Mouse (Mus musculus) heart, postnatal 0 days (tissue): Measurements from ENCODE around the gene Exoc6.

Experiments
- CTCF ChIP-seq: IDR thresholded peaks from 2 replicates; pipeline ENCODE4 v1.5.1; 2016; ENCODE audit warnings: antibody characterized with exemption, control low read depth, low read depth
- EP300 ChIP-seq: IDR thresholded peaks from 2 replicates; pipeline ENCODE4 v1.6.1; 2016; ENCODE audit warnings: antibody characterized with exemption, low read depth

DNA sequence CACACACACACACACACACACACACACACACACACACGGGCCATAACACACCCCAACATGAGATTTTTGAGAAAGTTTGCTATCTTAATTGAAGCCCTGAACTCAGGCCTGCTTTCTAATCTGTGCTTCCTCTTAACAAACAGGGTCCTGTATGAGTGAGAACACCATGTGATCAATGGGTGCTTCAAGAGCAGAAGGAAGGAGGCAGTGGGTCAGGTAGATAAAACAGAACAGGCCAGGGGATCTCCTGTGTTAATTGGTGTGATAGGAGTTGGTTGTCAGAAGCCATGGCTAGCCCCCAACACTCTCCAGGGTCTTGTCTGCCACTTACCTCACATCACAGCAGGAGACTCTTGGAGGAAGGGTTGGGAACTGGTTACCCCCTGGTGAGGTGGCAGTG, 165.8 kb downstream of the Exoc6 start:
- TF ChIP-seq CTCF (no peak), EP300 (no peak)
